Mouse (Mus musculus): ENCODE results near the gene Nck2. TPM values are rescaled to one million over a fixed set of nuclear protein-coding genes. Genes with fewer than 3 reads are reported as not detected.

The Nck2 gene
- polyA plus RNA-seq, 1 experiment from 2014 or later: 31.1 TPM

GRCm38 (mm10) chr1:43462666-43463065 is 18.3 kb downstream of the Nck2 start:
- Histone ChIP-seq H3K36me3 (ENCODE audit: control insufficient read depth, insufficient read depth, low read length) (no peaks in the 10 kb centered on the region), H3K27ac (ENCODE audit: low read depth, low read length) (no peak overlapping the region), H3K9me3 (ENCODE audit: control insufficient read depth, low read length) (no peaks in the 10 kb centered on the region), H3K9ac (replicated peaks; ENCODE audit: low read depth, low read length) (no peak overlapping the region), H3K4me2 (ENCODE audit: low read depth, low read length) (no peak overlapping the region), H3K4me1 (ENCODE audit: control insufficient read depth, insufficient read depth, low read length) (peaks cover 9% of the 10 kb centered on the region; the same call in 1 of the 2 replicates), H3K4me3 (ENCODE audit: low read depth, low read length) (no peak overlapping the region), H3K27me3 (ENCODE audit: control insufficient read depth, insufficient read depth, low read length) (no peaks in the 10 kb centered on the region)
- 74% methylated on average over 4 of the region's 4 CpGs for WGBS
- ATAC-seq (ENCODE audit: low read depth): no peak

- 75% methylated on average over 11 of the region's 11 CpGs for WGBS
- no peak overlapping the region for H3K4me3 ChIP-seq (ENCODE audit: low read depth, low read length)
- H3K27ac ChIP-seq (ENCODE audit: low read depth, low read length): no peak overlapping the region
- no peaks in the 10 kb centered on the region for H3K27me3 ChIP-seq (ENCODE audit: control insufficient read depth, insufficient read depth, low read length)
- no peak overlapping the region for H3K4me2 ChIP-seq (ENCODE audit: low read depth, low read length)
- ATAC-seq (ENCODE audit: low read depth): no peak
- H3K9me3 ChIP-seq (ENCODE audit: control insufficient read depth, low read length): no peaks in the 10 kb centered on the region
- peaks cover 11% of the 10 kb centered on the region; the same call in 1 of the 2 replicates for H3K4me1 ChIP-seq (ENCODE audit: control insufficient read depth, insufficient read depth, low read length)
- no peak overlapping the region for H3K9ac ChIP-seq (replicated peaks; ENCODE audit: low read depth, low read length)
- H3K36me3 ChIP-seq (ENCODE audit: control insufficient read depth, insufficient read depth, low read length): no peaks in the 10 kb centered on the region
Measured at GRCm38 (mm10) chr1:43463941-43464682, 19.7 kb downstream of the Nck2 start.

- no peak for ATAC-seq (ENCODE audit: low read depth)
- Histone ChIP-seq H3K27me3 (ENCODE audit: control insufficient read depth, insufficient read depth, low read length) (no peaks in the 10 kb centered on the region), H3K9ac (replicated peaks; ENCODE audit: low read depth, low read length) (no peak overlapping the region), H3K4me1 (ENCODE audit: control insufficient read depth, insufficient read depth, low read length) (peaks cover 11% of the 10 kb centered on the region; the same call in 1 of the 2 replicates), H3K4me3 (ENCODE audit: low read depth, low read length) (no peak overlapping the region), H3K36me3 (ENCODE audit: control insufficient read depth, insufficient read depth, low read length) (no peaks in the 10 kb centered on the region), H3K27ac (ENCODE audit: low read depth, low read length) (no peak overlapping the region), H3K9me3 (ENCODE audit: control insufficient read depth, low read length) (no peaks in the 10 kb centered on the region), H3K4me2 (ENCODE audit: low read depth, low read length) (no peak overlapping the region)
Measured at GRCm38 (mm10) chr1:43464976-43465375, 20.6 kb downstream of the Nck2 start.

- no peak overlapping the region for H3K4me2 ChIP-seq (ENCODE audit: low read depth, low read length)
- H3K36me3 ChIP-seq (ENCODE audit: control insufficient read depth, insufficient read depth, low read length): no peaks in the 10 kb centered on the region
- no peak overlapping the region for H3K27ac ChIP-seq (ENCODE audit: low read depth, low read length)
- H3K4me3 ChIP-seq (ENCODE audit: low read depth, low read length): no peak overlapping the region
- WGBS: 76% methylated on average over 9 of the region's 9 CpGs
- no peak overlapping the region for H3K9ac ChIP-seq (replicated peaks; ENCODE audit: low read depth, low read length)
- ATAC-seq (ENCODE audit: low read depth): no peak
- H3K9me3 ChIP-seq (ENCODE audit: control insufficient read depth, low read length): no peaks in the 10 kb centered on the region
- H3K27me3 ChIP-seq (ENCODE audit: control insufficient read depth, insufficient read depth, low read length): no peaks in the 10 kb centered on the region
- peaks cover 11% of the 10 kb centered on the region; the same call in 1 of the 2 replicates for H3K4me1 ChIP-seq (ENCODE audit: control insufficient read depth, insufficient read depth, low read length)
Measured at GRCm38 (mm10) chr1:43465957-43466624, 21.7 kb downstream of the Nck2 start.

DNA sequence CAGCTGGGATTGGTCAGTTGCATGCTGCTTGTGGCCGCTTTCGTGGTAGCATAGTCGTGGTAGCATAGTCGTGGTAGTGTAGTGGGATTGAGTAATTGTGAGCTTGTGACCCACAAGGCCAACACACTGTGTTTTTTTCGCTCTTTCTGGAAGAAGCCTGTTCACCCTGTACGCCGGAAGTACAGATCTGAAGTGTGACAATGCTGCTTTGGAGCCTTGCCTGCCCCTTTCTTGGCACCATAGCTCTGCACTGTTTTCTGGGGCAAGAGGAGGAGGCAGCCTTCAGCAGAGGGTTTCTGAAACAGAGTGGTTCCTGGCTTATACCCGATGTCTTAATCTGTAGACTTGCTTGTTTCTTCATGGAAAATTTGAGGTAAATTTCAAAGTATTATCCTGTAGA is 23.3 kb downstream of the Nck2 start:
- Histone ChIP-seq H3K36me3 (ENCODE audit: control insufficient read depth, insufficient read depth, low read length) (no peaks in the 10 kb centered on the region), H3K27me3 (ENCODE audit: control insufficient read depth, insufficient read depth, low read length) (no peaks in the 10 kb centered on the region), H3K4me1 (ENCODE audit: control insufficient read depth, insufficient read depth, low read length) (peaks cover 11% of the 10 kb centered on the region; the same call in 1 of the 2 replicates), H3K4me3 (ENCODE audit: low read depth, low read length) (no peak overlapping the region), H3K27ac (ENCODE audit: low read depth, low read length) (no peak overlapping the region), H3K4me2 (ENCODE audit: low read depth, low read length) (no peak overlapping the region), H3K9ac (replicated peaks; ENCODE audit: low read depth, low read length) (no peak overlapping the region), H3K9me3 (ENCODE audit: control insufficient read depth, low read length) (no peaks in the 10 kb centered on the region)
- no peak for ATAC-seq (ENCODE audit: low read depth)
- 91% methylated on average over 8 of the region's 8 CpGs for WGBS

- Histone ChIP-seq H3K4me2 (ENCODE audit: low read depth, low read length) (no peak overlapping the region), H3K9ac (replicated peaks; ENCODE audit: low read depth, low read length) (no peak overlapping the region), H3K27ac (ENCODE audit: low read depth, low read length) (no peak overlapping the region), H3K36me3 (ENCODE audit: control insufficient read depth, insufficient read depth, low read length) (no peaks in the 10 kb centered on the region), H3K4me3 (ENCODE audit: low read depth, low read length) (no peak overlapping the region), H3K27me3 (ENCODE audit: control insufficient read depth, insufficient read depth, low read length) (no peaks in the 10 kb centered on the region), H3K4me1 (ENCODE audit: control insufficient read depth, insufficient read depth, low read length) (peaks cover 11% of the 10 kb centered on the region; the same call in 1 of the 2 replicates), H3K9me3 (ENCODE audit: control insufficient read depth, low read length) (no peaks in the 10 kb centered on the region)
- WGBS: 86% methylated on average over 7 of the region's 7 CpGs
- no peak for ATAC-seq (ENCODE audit: low read depth)
Measured at GRCm38 (mm10) chr1:43468207-43468606, 23.8 kb downstream of the Nck2 start.

GRCm38 (mm10) chr1:43468978-43469377 is 24.6 kb downstream of the Nck2 start:
- no peak for ATAC-seq (ENCODE audit: low read depth)
- 88% methylated on average over 3 of the region's 3 CpGs for WGBS
- Histone ChIP-seq H3K4me2 (ENCODE audit: low read depth, low read length) (no peak overlapping the region), H3K9ac (replicated peaks; ENCODE audit: low read depth, low read length) (no peak overlapping the region), H3K27ac (ENCODE audit: low read depth, low read length) (no peak overlapping the region), H3K4me1 (ENCODE audit: control insufficient read depth, insufficient read depth, low read length) (peaks cover 12% of the 10 kb centered on the region), H3K4me3 (ENCODE audit: low read depth, low read length) (no peak overlapping the region), H3K27me3 (ENCODE audit: control insufficient read depth, insufficient read depth, low read length) (no peaks in the 10 kb centered on the region), H3K36me3 (ENCODE audit: control insufficient read depth, insufficient read depth, low read length) (no peaks in the 10 kb centered on the region), H3K9me3 (ENCODE audit: control insufficient read depth, low read length) (no peaks in the 10 kb centered on the region)

GRCm38 (mm10) chr1:43470421-43471179 is 26.2 kb downstream of the Nck2 start:
- H3K4me3 ChIP-seq (ENCODE audit: low read depth, low read length): no peak overlapping the region
- no peak overlapping the region for H3K9ac ChIP-seq (replicated peaks; ENCODE audit: low read depth, low read length)
- H3K4me1 ChIP-seq (ENCODE audit: control insufficient read depth, insufficient read depth, low read length): peaks cover 13% of the 10 kb centered on the region
- WGBS: 92% methylated on average over 10 of the region's 10 CpGs
- no peak for ATAC-seq (ENCODE audit: low read depth)
- H3K27me3 ChIP-seq (ENCODE audit: control insufficient read depth, insufficient read depth, low read length): no peaks in the 10 kb centered on the region
- no peaks in the 10 kb centered on the region for H3K9me3 ChIP-seq (ENCODE audit: control insufficient read depth, low read length)
- H3K27ac ChIP-seq (ENCODE audit: low read depth, low read length): no peak overlapping the region
- no peaks in the 10 kb centered on the region for H3K36me3 ChIP-seq (ENCODE audit: control insufficient read depth, insufficient read depth, low read length)
- H3K4me2 ChIP-seq (ENCODE audit: low read depth, low read length): no peak overlapping the region
